Comparison of ENCODE assay signal across 27 mouse cellular contexts in the genomic region with DNA sequence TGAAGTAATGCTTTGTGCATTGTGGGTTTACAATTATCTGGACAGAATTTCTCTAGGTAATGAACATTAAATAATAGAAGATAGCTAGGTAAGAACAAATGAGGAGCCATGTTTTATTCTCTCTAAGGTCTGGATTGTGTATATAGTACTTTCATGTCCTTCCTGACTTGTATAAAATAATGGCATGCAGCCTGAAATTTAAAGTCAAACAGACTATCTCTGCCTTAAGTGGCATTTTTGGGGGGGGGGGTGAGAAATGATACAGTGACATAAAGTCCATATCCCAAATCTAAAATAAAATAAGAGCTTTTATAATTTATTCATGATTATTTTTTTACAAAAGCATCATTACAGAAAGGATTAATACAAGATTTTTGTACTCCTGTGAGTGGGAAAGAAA. TPM values are rescaled to one million over a fixed set of nuclear protein-coding genes. Genes with fewer than 3 reads are reported as not detected.
DNase-seq lines count a peak whose midpoint lies in the region; ATAC-seq lines count a peak whose summit lies in the region.
"Had no signal": no experiment of that assay in that cellular context is flagged by ENCODE, and none has a peak within 500 bp of the region (broad histone marks: within the 10 kb centered on the region; RNA-seq: fewer than 3 reads in every experiment).

No protein-coding gene starts in this region.

- peak; percentile 51; the same call in 1 of the 2 replicates for ATAC-seq in forebrain, embryonic 12.5 days (ENCODE audit: low FRiP score)
- no peak for ATAC-seq in forebrain, embryonic 11.5 days (replicated peaks; ENCODE audit: low FRiP score)
- 0 out of 2 replicates have a peak, but pooled peaks have one; percentile 57 for ATAC-seq in midbrain, embryonic 14.5 days (ENCODE audit: low FRiP score, low TSS enrichment)
- peak; percentile 41; the same call in 1 of the 2 replicates for ATAC-seq in neural tube, embryonic 12.5 days (ENCODE audit: low FRiP score, low read depth)
- no peak for ATAC-seq in neural tube, embryonic 15.5 days (ENCODE audit: low FRiP score)
- ATAC-seq: activated CD4-positive, CD25-positive, alpha-beta regulatory T cell, adult 4 months; CD4-positive, CD25-positive, alpha-beta regulatory T cell, adult 4 months; forebrain, embryonic 13.5 days; forebrain, embryonic 15.5 days; forebrain, postnatal 0 days; Patski had no signal

- H3K9ac ChIP-seq in forebrain, embryonic 12.5 days, result no peak overlapping the region
- no peak overlapping the region for H3K9ac ChIP-seq in forebrain, embryonic 11.5 days (ENCODE audit: low read length)
- H3K9ac ChIP-seq in midbrain, embryonic 14.5 days (replicated peaks; ENCODE audit: low read length), result no peak overlapping the region
- H3K9ac ChIP-seq in neural tube, embryonic 12.5 days, result no peak overlapping the region
- no peak overlapping the region for H3K9ac ChIP-seq in neural tube, embryonic 15.5 days (replicated peaks)
- H3K9ac ChIP-seq: embryonic facial prominence, embryonic 12.5 days; forebrain, embryonic 13.5 days; forebrain, embryonic 15.5 days; forebrain, postnatal 0 days had no signal

- no peak overlapping the region for H3K4me2 ChIP-seq in forebrain, embryonic 12.5 days
- H3K4me2 ChIP-seq in forebrain, embryonic 11.5 days (ENCODE audit: low read depth, low read length, severe bottlenecking), result no peak overlapping the region
- no peak overlapping the region for H3K4me2 ChIP-seq in midbrain, embryonic 14.5 days (ENCODE audit: low read length)
- H3K4me2 ChIP-seq in neural tube, embryonic 12.5 days (replicated peaks), result no peak overlapping the region
- H3K4me2 ChIP-seq in neural tube, embryonic 15.5 days, result no peak overlapping the region
- H3K4me2 ChIP-seq: embryonic facial prominence, embryonic 12.5 days; forebrain, embryonic 13.5 days; forebrain, embryonic 15.5 days had no signal

- no peaks in the 10 kb centered on the region for H3K27me3 ChIP-seq in forebrain, embryonic 12.5 days
- no peaks in the 10 kb centered on the region for H3K27me3 ChIP-seq in forebrain, embryonic 11.5 days (ENCODE audit: control insufficient read depth, insufficient read depth, low read length)
- no peaks in the 10 kb centered on the region for H3K27me3 ChIP-seq in midbrain, embryonic 14.5 days (ENCODE audit: control insufficient read depth, insufficient read depth, low read length)
- no peaks in the 10 kb centered on the region for H3K27me3 ChIP-seq in midbrain, embryonic 10.5 days (ENCODE audit: low read depth, poor library complexity, severe bottlenecking)
- H3K27me3 ChIP-seq in neural tube, embryonic 12.5 days (replicated peaks), result no peaks in the 10 kb centered on the region
- no peaks in the 10 kb centered on the region for H3K27me3 ChIP-seq in neural tube, embryonic 15.5 days (replicated peaks)
- H3K27me3 ChIP-seq: CH12.LX; embryonic facial prominence, embryonic 12.5 days; forebrain, embryonic 13.5 days; forebrain, embryonic 15.5 days; Patski had no signal

- no peaks in the 10 kb centered on the region for H3K4me1 ChIP-seq in forebrain, embryonic 12.5 days
- H3K4me1 ChIP-seq in forebrain, embryonic 11.5 days (replicated peaks; ENCODE audit: control insufficient read depth, insufficient read depth, low read length), result no peaks in the 10 kb centered on the region
- H3K4me1 ChIP-seq in midbrain, embryonic 14.5 days (ENCODE audit: control insufficient read depth, insufficient read depth, low read length), result no peaks in the 10 kb centered on the region
- H3K4me1 ChIP-seq in midbrain, embryonic 10.5 days, result no peaks in the 10 kb centered on the region
- H3K4me1 ChIP-seq in neural tube, embryonic 12.5 days, result no peaks in the 10 kb centered on the region
- H3K4me1 ChIP-seq in neural tube, embryonic 15.5 days, result no peaks in the 10 kb centered on the region
- H3K4me1 ChIP-seq: embryonic facial prominence, embryonic 10.5 days; embryonic facial prominence, embryonic 12.5 days; forebrain, embryonic 13.5 days; forebrain, embryonic 15.5 days had no signal

- no peaks in the 10 kb centered on the region for H3K9me3 ChIP-seq in forebrain, embryonic 12.5 days
- H3K9me3 ChIP-seq in forebrain, embryonic 11.5 days (ENCODE audit: control insufficient read depth, low read length), result no peaks in the 10 kb centered on the region
- H3K9me3 ChIP-seq in midbrain, embryonic 14.5 days (ENCODE audit: control insufficient read depth, low read length), result no peaks in the 10 kb centered on the region
- H3K9me3 ChIP-seq in midbrain, embryonic 10.5 days (replicated peaks), result 0 out of 2 replicates have a peak, but pooled peaks cover 14% of the 10 kb centered on the region
- peaks cover 16% of the 10 kb centered on the region for H3K9me3 ChIP-seq in neural tube, embryonic 12.5 days
- H3K9me3 ChIP-seq in neural tube, embryonic 15.5 days (replicated peaks), result no peaks in the 10 kb centered on the region
- H3K9me3 ChIP-seq: embryonic facial prominence, embryonic 12.5 days; forebrain, embryonic 13.5 days; forebrain, embryonic 15.5 days; G1E had no signal

- H3K4me3 ChIP-seq in forebrain, embryonic 12.5 days (replicated peaks), result no peak overlapping the region
- H3K4me3 ChIP-seq in forebrain, embryonic 11.5 days (ENCODE audit: low read depth, low read length), result no peak overlapping the region
- H3K4me3 ChIP-seq in midbrain, embryonic 14.5 days (replicated peaks; ENCODE audit: low read depth, low read length), result no peak overlapping the region
- H3K4me3 ChIP-seq in midbrain, embryonic 10.5 days, result no peak overlapping the region
- H3K4me3 ChIP-seq in neural tube, embryonic 12.5 days, result no peak overlapping the region
- no peak overlapping the region for H3K4me3 ChIP-seq in neural tube, embryonic 15.5 days (replicated peaks)
- H3K4me3 ChIP-seq: embryonic facial prominence, embryonic 10.5 days; embryonic facial prominence, embryonic 12.5 days; forebrain, embryonic 13.5 days; forebrain, embryonic 15.5 days had no signal

- DNase-seq in forebrain, embryonic 11.5 days (ENCODE audit: low spot score), result no peak
- DNase-seq in midbrain, embryonic 14.5 days, result no peak
- no peak for DNase-seq in midbrain, embryonic 10.5 days (ENCODE audit: low spot score)
- DNase-seq: adrenal gland, adult 8-10 months; adrenal gland, postnatal 14 days; adrenal gland, postnatal 36 days; B cell, adult 2 months; cerebellum, adult 11-12 months; cerebellum, adult 2 months; cerebellum, adult 9-10 months; cerebellum, postnatal 10 days; cerebellum, postnatal 25 days; forebrain, postnatal 0 days had no signal

- no peaks in the 10 kb centered on the region for H3K36me3 ChIP-seq in forebrain, embryonic 12.5 days (replicated peaks)
- no peaks in the 10 kb centered on the region for H3K36me3 ChIP-seq in forebrain, embryonic 11.5 days (ENCODE audit: control insufficient read depth, insufficient read depth, low read length)
- H3K36me3 ChIP-seq in midbrain, embryonic 14.5 days (ENCODE audit: control insufficient read depth, insufficient read depth, low read length), result no peaks in the 10 kb centered on the region
- H3K36me3 ChIP-seq in midbrain, embryonic 10.5 days, result no peaks in the 10 kb centered on the region
- H3K36me3 ChIP-seq in neural tube, embryonic 12.5 days, result no peaks in the 10 kb centered on the region
- H3K36me3 ChIP-seq in neural tube, embryonic 15.5 days, result no peaks in the 10 kb centered on the region
- H3K36me3 ChIP-seq: embryonic facial prominence, embryonic 10.5 days; embryonic facial prominence, embryonic 12.5 days; forebrain, embryonic 15.5 days; G1E had no signal

- no peak overlapping the region for H3K27ac ChIP-seq in forebrain, embryonic 12.5 days
- no peak overlapping the region for H3K27ac ChIP-seq in forebrain, embryonic 11.5 days (ENCODE audit: low read depth, low read length)
- no peak overlapping the region for H3K27ac ChIP-seq in midbrain, embryonic 14.5 days (replicated peaks; ENCODE audit: low read depth, low read length)
- H3K27ac ChIP-seq in midbrain, embryonic 10.5 days (replicated peaks), result no peak overlapping the region
- no peak overlapping the region for H3K27ac ChIP-seq in neural tube, embryonic 12.5 days
- H3K27ac ChIP-seq in neural tube, embryonic 15.5 days (replicated peaks), result no peak overlapping the region
- H3K27ac ChIP-seq: embryonic facial prominence, embryonic 10.5 days; embryonic facial prominence, embryonic 12.5 days; forebrain, embryonic 13.5 days; forebrain, embryonic 15.5 days had no signal

RNA-seq across cellular contexts. Expression of a gene that starts 45.5 kb away (rescaled TPM):
- polyA plus RNA-seq in forebrain, embryonic 12.5 days (2016; fragmentation: Nextera tagmentation; extraction: Ambion mirVana), result not detected in 2 replicates
- not detected in 2 replicates for polyA plus RNA-seq in forebrain, embryonic 11.5 days (2014; fragmentation: Nextera tagmentation; extraction: Ambion mirVana)
- polyA plus RNA-seq in midbrain, embryonic 14.5 days (2014; fragmentation: Nextera tagmentation; extraction: Ambion mirVana), result not detected in 2 replicates
- not detected in 2 replicates for polyA plus RNA-seq in midbrain, embryonic 10.5 days (2016; fragmentation: Nextera tagmentation; extraction: Ambion mirVana)
- polyA plus RNA-seq in neural tube, embryonic 12.5 days (2016; fragmentation: Nextera tagmentation; extraction: Ambion mirVana), result not detected in 2 replicates
- polyA plus RNA-seq in neural tube, embryonic 15.5 days (2015; fragmentation: Nextera tagmentation; extraction: Ambion mirVana), result 0.38 TPM in 1 of 2 replicates, not detected in the other
- polyA plus RNA-seq: activated CD4-positive, CD25-positive, alpha-beta regulatory T cell, adult 4 months; CD4-positive, CD25-positive, alpha-beta regulatory T cell, adult 4 months; cerebellum, adult 2 months; cortical plate, adult 2 months; embryonic facial prominence, embryonic 10.5 days; embryonic facial prominence, embryonic 12.5 days; embryonic facial prominence, embryonic 14.5 days; forebrain, embryonic 13.5 days; forebrain, embryonic 15.5 days; forebrain, postnatal 0 days; G1E; Patski had no signal

Comparison
In these comparisons a context has a peak if more than half of its experiments do, and no peak if none do; other contexts are left out.
1. ATAC-seq: peak in forebrain, embryonic 12.5 days (single experiment), midbrain, embryonic 14.5 days (single experiment) and neural tube, embryonic 12.5 days (single experiment); none in forebrain, embryonic 11.5 days (single experiment) and neural tube, embryonic 15.5 days (single experiment).